Mouse (Mus musculus) right cerebral cortex, postnatal 4 days (tissue): ENCODE results near the gene Gm525.
"Not testable (repeated sequence)": the region's sequence is repeated elsewhere in the genome, so short reads cannot be mapped to it uniquely, and the experiment has no call there.

ENCODE experiments used
- DNase-seq: peaks from one replicate; pipeline ENCODE4 v3.0.0-alpha.2; 2022

Gm525 gene

DNA sequence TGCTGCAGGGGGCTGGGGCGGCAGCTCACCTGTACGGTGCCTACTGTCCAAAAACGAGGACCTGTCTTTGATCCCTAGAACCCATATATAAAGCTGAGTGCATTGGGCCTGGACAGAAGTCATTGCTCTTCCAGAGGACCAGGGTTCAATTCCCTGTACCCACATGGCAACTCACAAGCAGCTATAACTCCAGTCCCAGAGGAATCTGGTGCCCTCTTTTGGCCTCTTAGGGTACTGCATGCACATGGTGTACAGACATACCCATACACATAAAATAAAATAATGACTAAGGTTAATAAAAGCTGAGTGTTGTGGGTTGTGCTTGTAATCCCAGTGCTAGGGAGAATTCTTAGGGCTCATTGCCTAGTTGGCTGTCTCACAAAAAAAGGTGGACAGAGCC is 8.3 kb upstream of the Gm525 start:
- no peak for DNase-seq

- DNase-seq: no peak
Measured at GRCm38 (mm10) chr11:89066126-89066525, 7.5 kb upstream of the Gm525 start.

- no peak for DNase-seq
Measured at GRCm38 (mm10) chr11:89066750-89067149, 6.9 kb upstream of the Gm525 start, which contains the start of gene Dgke. Gene Dgke, minus strand, starts transcription at chr11:89066850.

DNA sequence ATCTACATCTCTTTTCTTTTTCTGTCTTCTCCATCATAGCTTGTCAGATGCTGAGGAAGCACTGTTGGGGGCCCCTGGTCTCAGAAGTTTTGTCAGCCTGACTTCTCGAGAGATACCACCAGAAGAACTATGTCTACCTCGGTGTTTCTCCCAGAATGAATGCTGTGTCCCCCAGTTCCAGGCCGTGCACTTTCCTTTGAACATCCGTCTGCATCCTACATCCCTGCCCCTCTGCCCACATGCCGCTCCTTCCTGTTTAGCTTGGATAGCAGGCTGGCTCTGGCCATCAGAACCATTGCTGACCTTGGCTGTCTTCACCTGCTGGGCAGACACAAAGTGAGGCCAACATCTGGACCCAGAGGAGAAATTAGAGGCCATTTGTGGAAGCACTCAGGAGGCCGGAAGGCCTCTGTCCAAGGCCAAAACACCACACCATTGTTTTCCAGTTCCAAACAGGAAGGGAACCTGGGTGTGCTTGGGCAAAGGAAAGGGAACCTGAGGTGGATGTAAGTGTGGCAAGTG is 6.3 kb upstream of the Gm525 start:
- no peak for DNase-seq

- DNase-seq: no peak
Measured at GRCm38 (mm10) chr11:89067871-89068490, 5.7 kb upstream of the Gm525 start.

DNA sequence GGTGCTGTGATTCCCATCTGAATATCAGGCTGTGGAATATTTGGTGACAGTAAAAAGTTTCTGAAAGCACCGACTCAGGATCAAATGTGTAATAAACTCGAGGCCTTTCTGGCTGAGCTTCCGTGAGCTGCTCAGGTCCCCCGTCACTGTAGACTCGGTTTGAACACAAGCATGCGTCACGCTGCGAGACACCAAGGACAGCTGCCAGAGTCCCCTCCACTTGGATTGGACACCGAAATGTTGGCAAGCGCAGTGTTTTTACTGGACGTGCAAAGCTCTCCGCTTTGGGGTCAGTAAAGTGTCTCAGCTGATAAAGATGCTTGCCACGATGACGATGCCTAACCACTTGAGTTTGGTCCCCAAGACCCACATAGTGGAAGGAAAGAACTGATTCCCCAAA is 5.0 kb upstream of the Gm525 start:
- DNase-seq: no peak

- peak; percentile 70 for DNase-seq
Measured at GRCm38 (mm10) chr11:89069303-89069702, 4.3 kb upstream of the Gm525 start.

DNA sequence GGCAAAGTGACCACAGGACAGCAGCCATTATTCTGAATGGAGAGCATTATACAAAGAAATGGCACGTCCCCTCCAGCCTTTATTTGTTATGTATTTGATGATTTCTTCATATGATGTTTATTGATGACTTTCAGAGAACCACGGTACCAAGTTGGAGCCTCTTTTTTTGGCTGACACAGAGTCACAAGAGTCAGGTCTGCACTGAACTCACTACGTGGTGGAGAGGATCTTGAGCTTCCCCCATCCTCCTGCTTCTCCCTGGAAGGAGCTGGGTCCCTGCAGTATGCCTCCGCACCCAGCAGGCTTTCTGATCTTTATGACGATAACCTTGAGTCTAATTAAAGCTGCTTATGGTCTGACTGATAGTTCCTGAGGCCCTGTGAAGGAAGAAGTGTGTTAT is 2.1 kb upstream of the Gm525 start:
- DNase-seq: no peak

DNA sequence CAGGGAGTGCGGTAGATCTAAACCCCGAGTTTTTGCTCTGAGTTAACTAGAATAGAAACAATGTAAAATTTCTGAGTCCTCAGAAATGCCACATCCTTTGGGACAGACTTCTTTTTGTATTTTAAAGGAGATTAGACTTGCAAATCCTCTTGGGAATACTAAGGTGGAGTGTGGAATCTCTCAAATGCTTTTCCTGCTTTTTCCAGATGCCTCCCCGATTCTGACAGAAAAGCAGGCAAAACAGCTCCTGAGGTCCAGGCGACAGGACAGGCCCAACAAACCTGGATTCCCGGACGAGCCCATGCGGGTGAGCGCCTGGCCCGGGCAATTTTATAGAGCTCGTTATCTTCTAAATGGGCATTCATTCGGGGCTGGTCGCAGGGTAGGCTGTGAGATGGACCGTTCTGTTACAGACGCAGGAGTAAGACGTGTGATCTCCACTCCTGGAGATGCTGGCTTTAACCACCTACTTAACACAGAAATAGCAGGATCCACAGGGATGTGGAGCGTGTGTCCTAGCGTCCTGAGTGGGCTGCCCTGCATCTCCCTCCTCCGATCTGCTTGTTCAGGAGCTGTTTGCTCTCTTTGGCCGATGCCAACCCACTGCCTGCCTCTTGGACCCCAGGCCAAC is 1.3 kb downstream of the Gm525 start:
- DNase-seq: no peak

- no peak for DNase-seq
Measured at GRCm38 (mm10) chr11:89076370-89076821, 2.8 kb downstream of the Gm525 start.

DNA sequence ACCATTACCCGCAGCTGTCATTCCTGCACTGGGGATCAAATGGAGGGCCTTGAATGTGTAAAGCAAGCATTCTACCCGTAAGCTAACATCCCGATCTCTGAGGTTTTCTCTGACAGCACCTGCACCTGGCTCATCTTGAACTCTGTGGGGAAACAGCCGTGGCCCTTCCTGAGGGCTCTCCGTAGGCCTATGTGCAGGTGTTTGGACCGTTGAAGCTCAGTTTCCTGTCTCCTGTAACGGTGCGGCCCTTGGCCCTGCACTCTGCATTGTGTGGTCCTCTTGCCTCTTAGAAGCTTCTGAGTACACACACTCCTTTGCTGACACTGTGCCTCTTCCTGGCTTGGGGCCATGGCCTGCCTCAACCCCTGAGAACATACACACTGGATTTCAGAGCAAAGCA is 4.0 kb downstream of the Gm525 start:
- no peak for DNase-seq

- no peak for DNase-seq
Measured at GRCm38 (mm10) chr11:89078305-89078704, 4.7 kb downstream of the Gm525 start.

DNA sequence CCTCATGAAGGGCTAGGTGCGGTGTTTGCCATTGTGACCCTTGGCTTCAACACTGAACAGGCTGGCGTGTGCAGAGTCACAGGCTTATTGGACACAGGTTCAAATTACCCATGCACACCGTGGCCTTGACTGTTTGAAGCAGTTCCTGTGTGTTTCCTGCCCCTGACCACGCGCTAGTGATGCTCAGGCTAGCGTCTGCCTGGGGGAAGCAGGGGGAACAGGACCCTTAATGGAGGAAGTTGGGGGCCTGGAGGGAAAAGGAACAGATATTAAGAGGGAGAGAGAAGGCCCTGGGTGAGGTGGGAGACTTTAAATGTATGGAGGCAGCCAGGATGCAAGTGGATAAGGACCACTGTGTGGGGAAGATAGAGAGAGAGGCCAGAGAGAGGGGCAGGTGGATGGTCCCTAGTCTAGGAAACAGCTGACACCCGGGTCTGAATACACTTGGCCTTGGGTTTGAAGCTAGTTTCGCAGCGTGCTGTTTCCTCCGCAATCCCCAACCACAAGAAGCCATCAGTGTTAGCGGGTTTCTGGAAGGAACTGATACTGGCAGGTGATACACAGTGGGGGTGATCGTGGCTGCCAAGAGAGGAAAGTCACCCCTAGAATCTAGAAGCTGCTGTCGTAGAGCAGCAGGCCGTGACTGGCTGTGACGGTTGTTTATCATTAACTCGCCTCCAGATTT is 5.5 kb downstream of the Gm525 start:
- DNase-seq: no peak

DNA sequence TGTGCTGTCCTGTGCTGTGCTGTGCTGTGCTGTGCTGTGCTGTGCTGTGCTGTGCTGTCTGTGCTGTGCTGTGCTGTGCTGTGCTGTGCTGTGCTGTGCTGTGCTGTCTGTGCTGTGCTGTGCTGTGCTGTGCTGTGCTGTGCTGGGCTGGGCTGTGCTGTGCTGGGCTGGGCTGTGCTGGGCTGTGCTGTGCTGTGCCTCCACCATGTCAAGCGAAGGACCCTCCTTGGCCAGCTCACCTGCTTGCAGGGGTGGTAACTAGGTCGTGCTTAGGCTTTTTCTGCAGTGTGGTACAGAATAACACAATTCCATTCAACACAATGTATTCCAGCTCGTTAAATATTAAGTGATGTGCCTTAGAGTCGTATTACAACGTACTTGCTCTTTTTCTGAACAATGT is 8.3 kb downstream of the Gm525 start:
- not testable (repeated sequence) for DNase-seq

- not testable (repeated sequence) for DNase-seq
Measured at GRCm38 (mm10) chr11:89082691-89083090, 9.1 kb downstream of the Gm525 start.

GRCm38 (mm10) chr11:89084601-89085000 is 11.0 kb downstream of the Gm525 start:
- peak; percentile 31 for DNase-seq

- DNase-seq: no peak
Measured at GRCm38 (mm10) chr11:89086208-89086809, 12.7 kb downstream of the Gm525 start.

DNA sequence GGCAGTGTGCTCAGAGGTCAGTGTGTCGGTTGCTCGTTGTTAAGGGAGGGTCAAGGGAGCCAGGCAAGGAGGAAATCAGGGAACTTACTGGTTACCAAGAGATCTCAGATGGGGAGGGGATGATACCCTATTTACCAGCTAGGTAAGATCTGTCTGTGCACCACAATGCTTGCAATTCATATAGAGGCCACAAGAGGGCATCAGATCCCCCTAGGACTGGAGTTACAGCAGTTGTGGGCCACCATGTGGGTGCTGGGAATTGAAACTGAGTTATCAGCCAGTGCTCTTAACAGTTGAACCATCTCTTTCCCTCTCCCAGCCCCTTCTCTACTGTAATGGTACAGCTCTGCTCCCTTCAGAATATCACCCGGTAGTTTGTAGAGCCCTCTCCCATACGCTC is 15.1 kb downstream of the Gm525 start:
- DNase-seq: no peak

DNA sequence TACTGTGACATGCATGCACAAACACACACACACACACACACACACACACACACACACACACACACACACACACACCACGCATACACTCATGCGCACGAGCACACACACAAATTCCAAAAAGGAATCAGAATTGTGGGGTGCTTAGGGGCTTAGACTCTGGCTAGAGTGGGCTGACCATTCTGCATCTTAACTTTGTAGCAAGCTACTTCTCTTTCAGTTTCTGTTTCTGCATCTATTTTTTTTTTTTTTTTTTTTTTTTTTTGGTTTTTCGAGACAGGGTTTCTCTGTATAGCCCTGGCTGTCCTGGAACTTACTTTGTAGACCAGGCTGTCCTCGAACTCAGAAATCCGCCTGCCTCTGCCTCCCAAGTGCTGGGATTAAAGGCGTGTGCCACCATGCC is 16.7 kb downstream of the Gm525 start:
- DNase-seq: not testable (repeated sequence)

GRCm38 (mm10) chr11:89092714-89093113 is 19.1 kb downstream of the Gm525 start:
- DNase-seq: no peak

DNA sequence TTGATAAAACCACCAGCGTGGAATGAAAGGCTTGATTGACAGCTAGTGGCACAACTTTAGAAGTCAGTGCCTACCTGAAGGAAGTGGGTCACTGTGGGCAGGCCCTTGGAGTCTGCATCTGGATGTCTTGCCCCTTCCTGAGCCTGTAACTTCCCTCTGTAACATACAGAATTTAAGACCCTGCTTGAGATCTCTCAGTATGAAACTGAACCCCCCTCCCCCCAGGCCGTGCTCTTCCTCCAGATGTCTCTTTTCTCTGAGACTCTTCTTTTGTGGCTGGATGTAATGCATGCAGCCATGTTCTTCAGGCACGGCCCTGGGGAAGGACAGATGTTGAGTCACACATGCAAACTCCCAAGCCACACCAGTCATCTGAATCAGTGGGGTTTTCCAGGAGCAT is 21.7 kb downstream of the Gm525 start:
- no peak for DNase-seq

DNA sequence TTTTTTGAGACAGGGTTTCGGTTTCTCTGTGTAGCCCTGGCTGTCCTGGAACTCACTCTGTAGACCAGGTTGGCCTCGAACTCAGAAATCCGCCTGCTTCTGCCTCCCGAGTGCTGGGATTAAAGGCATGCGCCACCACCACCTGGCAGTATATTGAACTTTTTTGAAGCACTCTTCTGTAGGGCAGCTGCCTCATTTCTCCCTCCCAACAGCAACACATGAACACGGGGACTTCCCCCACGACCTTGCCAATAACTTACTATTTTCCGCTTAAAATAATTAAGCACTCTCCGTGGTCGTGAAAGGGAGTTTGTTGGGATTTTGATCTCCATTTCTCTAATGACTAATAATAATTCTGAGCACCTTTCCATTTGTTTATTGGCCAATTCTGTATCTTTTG is 23.7 kb downstream of the Gm525 start:
- DNase-seq: not testable (repeated sequence)

GRCm38 (mm10) chr11:89098083-89098835 is 24.6 kb downstream of the Gm525 start:
- no peak for DNase-seq
